Mouse (Mus musculus) kidney, adult 2 months (tissue): ENCODE measurements around the gene Myo7a.

Experiments
- CTCF ChIP-seq: fragments of 200-500 bp; conservative IDR thresholded peaks from 2 replicates; pipeline ENCODE4 v1.5.1; 2011; ENCODE audit warnings: low read depth, mild to moderate bottlenecking, control low read depth, low read length, moderate library complexity, mixed read lengths; ENCODE audit not compliant: insufficient read depth, insufficient read length
- POLR2A ChIP-seq: fragments of 200-500 bp; IDR thresholded peaks from one replicate; pipeline ENCODE4 v1.6.1; 2011; ENCODE audit warnings: low read depth, low read length, control low read depth

DNA sequence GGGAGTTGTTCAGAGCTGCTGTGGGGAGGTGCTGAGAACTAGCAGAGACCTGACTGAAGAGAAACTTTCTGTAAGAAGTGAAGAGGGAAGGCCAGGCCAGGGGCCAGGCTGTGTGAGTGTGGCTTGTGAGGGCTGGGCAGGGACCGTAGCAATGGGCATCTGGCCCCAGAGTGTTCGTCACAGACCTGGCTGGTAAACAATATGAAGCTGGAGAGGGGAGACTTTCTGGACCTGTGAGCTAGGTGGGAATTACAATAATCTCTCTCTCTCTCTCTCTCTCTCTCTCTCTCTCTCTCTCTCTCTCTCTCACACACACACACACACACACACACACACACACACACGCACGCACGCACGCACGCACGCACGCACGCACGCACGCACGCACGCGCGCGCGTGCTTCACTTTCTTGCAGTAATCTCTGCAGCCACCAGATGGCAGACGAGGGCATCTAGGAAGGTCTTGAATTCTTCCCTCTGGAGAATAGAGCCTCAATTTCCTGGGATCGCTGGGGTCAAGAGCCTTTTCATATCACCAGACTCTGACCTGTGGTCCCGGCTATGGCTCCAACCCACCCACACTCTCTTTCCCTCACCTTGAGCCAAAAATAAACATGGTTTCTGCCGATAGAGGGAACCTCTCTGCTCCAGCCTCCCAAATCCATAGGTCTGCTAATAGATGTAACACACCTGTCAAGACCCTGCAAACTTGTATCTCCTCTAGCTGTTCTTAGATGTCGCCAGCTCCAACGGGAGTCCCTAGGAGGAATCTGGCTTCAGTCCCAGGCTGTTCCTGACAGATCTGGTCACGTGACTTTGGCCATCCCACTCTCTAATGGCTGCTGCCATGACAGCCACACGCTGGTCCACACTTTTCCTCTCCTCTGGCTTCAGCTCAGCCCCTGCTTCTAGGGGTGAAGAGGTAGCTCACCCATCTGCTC, 16.1 kb downstream of the Myo7a start:
- TF ChIP-seq POLR2A (no peak), CTCF (peak; percentile 69)
